In the genomic region with DNA sequence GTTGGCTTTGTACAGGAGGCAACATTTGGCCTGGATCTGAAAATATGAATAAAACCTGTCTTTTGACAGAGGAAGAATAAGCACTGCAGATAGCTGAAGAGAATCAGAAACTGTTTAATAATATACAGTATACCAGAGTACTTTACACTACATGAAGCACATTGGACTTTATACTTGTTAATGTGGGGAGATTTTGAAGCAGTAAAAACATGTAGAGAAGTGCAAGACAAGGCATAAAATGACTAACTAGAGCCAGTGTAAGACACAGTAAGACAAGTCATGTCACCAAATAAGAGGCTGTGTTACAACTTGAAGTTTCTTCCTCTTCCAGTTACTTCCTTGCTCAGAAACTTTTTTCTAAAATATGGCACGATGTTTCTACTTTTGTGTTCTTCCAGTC, we compare ENCODE assay signal across 24 mouse cellular contexts. TPM values are rescaled to one million over a fixed set of nuclear protein-coding genes. Genes with fewer than 3 reads are reported as not detected.
"Had no signal": no experiment of that assay in that cellular context is flagged by ENCODE, and none has a peak within 500 bp of the region (broad histone marks: within the 10 kb centered on the region; RNA-seq: fewer than 3 reads in every experiment).

No protein-coding gene starts in this region.

- H3K4me3 ChIP-seq: lung, embryonic 15.5 days; megakaryocyte, embryonic 14.5 days; midbrain, embryonic 13.5 days; midbrain, embryonic 15.5 days; neural tube, embryonic 12.5 days had no signal

- H3K9ac ChIP-seq: liver, postnatal 0 days; lung, embryonic 15.5 days; midbrain, embryonic 13.5 days; midbrain, embryonic 15.5 days; neural tube, embryonic 12.5 days had no signal

- ATAC-seq: liver, postnatal 0 days; lung, postnatal 0 days; midbrain, embryonic 13.5 days; midbrain, embryonic 15.5 days had no signal

- H3K36me3 ChIP-seq: lung, embryonic 15.5 days; midbrain, embryonic 13.5 days; midbrain, embryonic 15.5 days; neural tube, embryonic 12.5 days had no signal

- H3K4me2 ChIP-seq: lung, embryonic 15.5 days; midbrain, embryonic 11.5 days; midbrain, embryonic 13.5 days; midbrain, embryonic 15.5 days; neural tube, embryonic 12.5 days had no signal

- H3K27ac ChIP-seq: lung, embryonic 15.5 days; macrophage; midbrain, embryonic 13.5 days; midbrain, embryonic 15.5 days; neural tube, embryonic 12.5 days had no signal

- H3K27me3 ChIP-seq: lung, embryonic 15.5 days; megakaryocyte, embryonic 14.5 days; midbrain, embryonic 13.5 days; midbrain, embryonic 15.5 days; neural tube, embryonic 12.5 days had no signal

- H3K4me1 ChIP-seq: lung, embryonic 15.5 days; megakaryocyte, embryonic 14.5 days; midbrain, embryonic 13.5 days; midbrain, embryonic 15.5 days; neural tube, embryonic 12.5 days had no signal

- DNase-seq: liver, postnatal 0 days; lung, adult 2 months; lung, postnatal 14 days; lung, postnatal 36 days; right cerebral cortex, postnatal 25 days; right cerebral cortex, postnatal 4 days; spleen, adult 18-20 months; thymus, adult 18-20 months; thymus, postnatal 14 days; thymus, postnatal 36 days had no signal

- H3K9me3 ChIP-seq: lung, embryonic 15.5 days; megakaryocyte, embryonic 14.5 days; midbrain, embryonic 13.5 days; midbrain, embryonic 15.5 days; neural tube, embryonic 12.5 days had no signal

RNA-seq across cellular contexts. Expression of a gene that starts 22.3 kb away (rescaled TPM):
- polyA plus RNA-seq: macrophage; midbrain, embryonic 11.5 days; midbrain, embryonic 13.5 days; midbrain, embryonic 15.5 days; midbrain, postnatal 0 days; neural tube, embryonic 12.5 days; neural tube, embryonic 14.5 days; small intestine, adult 2 months; stomach, embryonic 14.5 days; thymus, postnatal 0 days had no signal

RNA-seq across cellular contexts. Expression of a gene that starts 33.1 kb away (rescaled TPM):
- polyA plus RNA-seq: lung, adult 2 months; lung, embryonic 15.5 days; lung, postnatal 0 days; macrophage; midbrain, embryonic 11.5 days; midbrain, embryonic 13.5 days; midbrain, embryonic 15.5 days; midbrain, postnatal 0 days; neural tube, embryonic 12.5 days; neural tube, embryonic 14.5 days; small intestine, adult 2 months; stomach, embryonic 14.5 days; stomach, embryonic 16.5 days; thymus, postnatal 0 days had no signal
